Mouse (Mus musculus) heart, embryonic 14.5 days (tissue): ENCODE measurements around the gene Aldh1l1. TPM values are rescaled to one million over a fixed set of nuclear protein-coding genes. Genes with fewer than 3 reads are reported as not detected.

Experiments used
- ATAC-seq: fragments of 200-750 bp; cut with Nextera tagmentation; 2 replicates; pipeline ENCODE4 v1.8.0; 2017; ENCODE audit warnings: low read depth, moderate TSS enrichment; ENCODE audit not compliant: insufficient number of reproducible peaks, insufficient read depth, low FRiP score
- H3K27ac ChIP-seq, 2 experiments: fragments of 200-500 bp in 1 of 2; fragments of 300-500 bp in 1 of 2; sonication (generic) in 1 of 2; replicated peaks in 1 of 2; 2 replicates each; pipeline ENCODE4 v1.5.1; 2012 to 2014; ENCODE audit warnings: low read depth in 2 of 2, low read length in 2 of 2, control low read depth in 1 of 2, mild to moderate bottlenecking in 1 of 2, mixed read lengths in 1 of 2; ENCODE audit not compliant: control insufficient read depth in 1 of 2, insufficient read depth in 1 of 2
- H3K27me3 ChIP-seq: fragments of 300-500 bp; sonication (generic); 2 replicates; pipeline ENCODE4 v1.6.1; 2014; ENCODE audit warnings: mild to moderate bottlenecking, low read length, control low read depth; ENCODE audit not compliant: control insufficient read depth, insufficient read depth
- H3K36me3 ChIP-seq: fragments of 300-500 bp; sonication (generic); 2 replicates; pipeline ENCODE4 v1.6.1; 2014; ENCODE audit warnings: mild to moderate bottlenecking, control low read depth, low read length, mixed read lengths; ENCODE audit not compliant: control insufficient read depth, insufficient read depth
- H3K4me1 ChIP-seq, 2 experiments: fragments of 200-500 bp in 1 of 2; fragments of 300-500 bp in 1 of 2; sonication (generic) in 1 of 2; 2 replicates each; pipeline ENCODE4 v1.6.1; 2012 to 2014; ENCODE audit warnings: low read length in 2 of 2, control low read depth in 1 of 2, mixed read lengths in 1 of 2; ENCODE audit not compliant: control insufficient read depth in 2 of 2, insufficient read depth in 2 of 2
- H3K4me2 ChIP-seq: fragments of 300-500 bp; sonication (generic); 2 replicates; pipeline ENCODE4 v1.6.1; 2014; ENCODE audit warnings: mild to moderate bottlenecking, low read length
- H3K4me3 ChIP-seq, 2 experiments: fragments of 200-500 bp in 1 of 2; fragments of 300-500 bp in 1 of 2; sonication (generic) in 1 of 2; 2 replicates each; pipeline ENCODE4 v1.5.1; 2012 to 2014; ENCODE audit warnings: low read length in 2 of 2, mild to moderate bottlenecking in 2 of 2, control low read depth in 1 of 2, low read depth in 1 of 2, moderate library complexity in 1 of 2; ENCODE audit not compliant: control insufficient read depth in 1 of 2, insufficient read depth in 1 of 2
- H3K9ac ChIP-seq: fragments of 300-500 bp; sonication (generic); 2 replicates; pipeline ENCODE4 v1.6.1; 2014; ENCODE audit warnings: mild to moderate bottlenecking, low read length
- H3K9me3 ChIP-seq: fragments of 300-500 bp; sonication (generic); 2 replicates; pipeline ENCODE4 v1.6.1; 2016; ENCODE audit warnings: low read length, control low read depth; ENCODE audit not compliant: control insufficient read depth
- WGBS: fragments of 180-500 bp; shearing (Covaris S2); extraction: QIAGEN DNeasy Blood & Tissue Kit; methylation state at CpG from one replicate; pipeline ENCODE4 v1.1.7; 2014; 5-methylcytosine and 5-hydroxymethylcytosine counted together
- polyA plus RNA-seq: library from polyadenylated mRNA; unstranded; fragments of >200 nt; fragmentation: Nextera tagmentation; extraction: Ambion mirVana; gene quantifications from 2 replicates; pipeline ENCODE4 v1.2.1, GENCODE M21; 2014

Aldh1l1 gene
- polyA plus RNA-seq, 1 experiment from 2014 or later = 0.59 TPM

- Histone ChIP-seq H3K4me3 (no peak overlapping the region), H3K27ac (no peak overlapping the region), H3K4me1 (peaks cover 0 to 5% of the 10 kb centered on the region in 2 experiments; a peak in 2 of 4 replicates), H3K9ac (no peak overlapping the region), H3K27me3 (no peaks in the 10 kb centered on the region), H3K4me2 (no peak overlapping the region), H3K9me3 (no peaks in the 10 kb centered on the region), H3K36me3 (no peaks in the 10 kb centered on the region)
- ATAC-seq = no peak
- 62% methylated on average over 3 of the region's 3 CpGs for WGBS
Observed at GRCm38 (mm10) chr6:90484249-90484648, 2.0 kb upstream of the Aldh1l1 start.

GRCm38 (mm10) chr6:90484876-90485275, 1.4 kb upstream of the Aldh1l1 start:
- WGBS = 66% methylated on average over 5 of the region's 5 CpGs
- Histone ChIP-seq H3K27ac (no peak overlapping the region), H3K36me3 (no peaks in the 10 kb centered on the region), H3K27me3 (no peaks in the 10 kb centered on the region), H3K9me3 (no peaks in the 10 kb centered on the region), H3K4me1 (peaks cover 0 to 5% of the 10 kb centered on the region in 2 experiments; a peak in 2 of 4 replicates), H3K4me2 (no peak overlapping the region), H3K4me3 (no peak overlapping the region), H3K9ac (no peak overlapping the region)
- ATAC-seq = no peak

GRCm38 (mm10) chr6:90487531-90487930, 1.3 kb downstream of the Aldh1l1 start:
- Histone ChIP-seq H3K27ac (no peak overlapping the region), H3K27me3 (no peaks in the 10 kb centered on the region), H3K4me1 (no peaks in the 10 kb centered on the region; a peak in 1 of 4 replicates), H3K4me3 (no peak overlapping the region), H3K36me3 (no peaks in the 10 kb centered on the region), H3K9me3 (no peaks in the 10 kb centered on the region), H3K9ac (no peak overlapping the region), H3K4me2 (no peak overlapping the region)
- 100% methylated on average over 1 of the region's 1 CpGs for WGBS
- ATAC-seq = no peak

- Histone ChIP-seq H3K4me3 (no peak overlapping the region), H3K4me1 (peaks cover 0 to 2% of the 10 kb centered on the region in 2 experiments; a peak in 1 of 4 replicates), H3K4me2 (no peak overlapping the region), H3K9ac (no peak overlapping the region), H3K36me3 (no peaks in the 10 kb centered on the region), H3K27me3 (no peaks in the 10 kb centered on the region), H3K27ac (no peak overlapping the region), H3K9me3 (no peaks in the 10 kb centered on the region)
- no peak for ATAC-seq
- WGBS = 73% methylated on average over 3 of the region's 3 CpGs
Observed at GRCm38 (mm10) chr6:90489532-90489931, 3.3 kb downstream of the Aldh1l1 start.

- H3K27me3 ChIP-seq = no peaks in the 10 kb centered on the region
- H3K27ac ChIP-seq = no peak overlapping the region
- H3K9ac ChIP-seq = no peak overlapping the region
- no peaks in the 10 kb centered on the region for H3K36me3 ChIP-seq
- no peak overlapping the region for H3K4me3 ChIP-seq
- WGBS = 73% methylated on average over 2 of the region's 2 CpGs
- no peak for ATAC-seq
- H3K9me3 ChIP-seq = no peaks in the 10 kb centered on the region
- no peak overlapping the region for H3K4me2 ChIP-seq
- peaks cover 9 to 10% of the 10 kb centered on the region in 2 experiments for H3K4me1 ChIP-seq
Observed at GRCm38 (mm10) chr6:90490976-90491375, 4.7 kb downstream of the Aldh1l1 start.

- no peaks in the 10 kb centered on the region for H3K9me3 ChIP-seq
- no peak overlapping the region for H3K4me3 ChIP-seq
- no peak overlapping the region for H3K4me2 ChIP-seq
- peaks cover 15 to 18% of the 10 kb centered on the region in 2 experiments for H3K4me1 ChIP-seq
- no peaks in the 10 kb centered on the region for H3K36me3 ChIP-seq
- 77% methylated on average over 10 of the region's 10 CpGs for WGBS
- no peak for ATAC-seq
- no peaks in the 10 kb centered on the region for H3K27me3 ChIP-seq
- no peak overlapping the region for H3K9ac ChIP-seq
- no peak overlapping the region for H3K27ac ChIP-seq
Observed at GRCm38 (mm10) chr6:90491956-90492744, 5.9 kb downstream of the Aldh1l1 start.

GRCm38 (mm10) chr6:90494155-90494554, 7.9 kb downstream of the Aldh1l1 start:
- ATAC-seq = no peak
- Histone ChIP-seq H3K4me2 (no peak overlapping the region), H3K27me3 (no peaks in the 10 kb centered on the region), H3K4me3 (no peak overlapping the region), H3K27ac (no peak overlapping the region), H3K4me1 (peaks cover 15 to 18% of the 10 kb centered on the region in 2 experiments), H3K36me3 (no peaks in the 10 kb centered on the region), H3K9ac (no peak overlapping the region), H3K9me3 (no peaks in the 10 kb centered on the region)
- 79% methylated on average over 3 of the region's 3 CpGs for WGBS

- Histone ChIP-seq H3K9me3 (no peaks in the 10 kb centered on the region), H3K27me3 (no peaks in the 10 kb centered on the region), H3K4me3 (no peak overlapping the region), H3K36me3 (no peaks in the 10 kb centered on the region), H3K4me1 (peaks cover 15 to 22% of the 10 kb centered on the region in 2 experiments), H3K27ac (no peak overlapping the region), H3K4me2 (no peak overlapping the region), H3K9ac (no peak overlapping the region)
- no peak for ATAC-seq
- WGBS = 89% methylated on average over 3 of the region's 3 CpGs
Observed at GRCm38 (mm10) chr6:90494566-90494965, 8.3 kb downstream of the Aldh1l1 start.
